Mouse (Mus musculus) intestine, postnatal 0 days (tissue): ENCODE results near the gene Poc1b. TPM values are rescaled to one million over a fixed set of nuclear protein-coding genes. Genes with fewer than 3 reads are reported as not detected.

Experiments used
- ATAC-seq: fragments of 200-750 bp; cut with Nextera tagmentation; 2 replicates; pipeline ENCODE4 v1.8.0; 2017; ENCODE audit warnings: mild to moderate bottlenecking, moderate TSS enrichment, moderate library complexity
- H3K27ac ChIP-seq: fragments of 300-500 bp; sonication (generic); 2 replicates; pipeline ENCODE4 v1.5.1; 2014; ENCODE audit warnings: mild to moderate bottlenecking, low read depth, low read length, moderate library complexity
- H3K27me3 ChIP-seq: fragments of 300-500 bp; sonication (generic); replicated peaks from 2 replicates; pipeline ENCODE4 v1.6.1; 2014; ENCODE audit warnings: low read length, mixed read lengths; ENCODE audit not compliant: control insufficient read depth, insufficient read depth
- H3K36me3 ChIP-seq: fragments of 300-500 bp; sonication (generic); 2 replicates; pipeline ENCODE4 v1.6.1; 2014; ENCODE audit warnings: mild to moderate bottlenecking, moderate library complexity; ENCODE audit not compliant: control insufficient read depth, insufficient read depth
- H3K4me1 ChIP-seq: fragments of 300-500 bp; sonication (generic); replicated peaks from 2 replicates; pipeline ENCODE4 v1.6.1; 2014; ENCODE audit warnings: antibody characterized with exemption, low read length, mixed read lengths; ENCODE audit not compliant: control insufficient read depth, insufficient read depth
- H3K4me2 ChIP-seq: fragments of 300-500 bp; sonication (generic); replicated peaks from 2 replicates; pipeline ENCODE4 v1.6.1; 2014; ENCODE audit warnings: low read depth, mild to moderate bottlenecking, moderate library complexity
- H3K4me3 ChIP-seq: fragments of 300-500 bp; sonication (generic); 2 replicates; pipeline ENCODE4 v1.5.1; 2014; ENCODE audit warnings: low read depth, low read length
- H3K9ac ChIP-seq: fragments of 300-500 bp; sonication (generic); 2 replicates; pipeline ENCODE4 v1.6.1; 2014; ENCODE audit warnings: mild to moderate bottlenecking, low read depth, low read length
- H3K9me3 ChIP-seq: fragments of 300-500 bp; sonication (generic); 2 replicates; pipeline ENCODE4 v1.6.1; 2016; ENCODE audit warnings: mixed run types; ENCODE audit not compliant: control insufficient read depth
- CTCF ChIP-seq: sonication (generic); IDR thresholded peaks from 2 replicates; pipeline ENCODE4 v1.5.1; 2016; ENCODE audit warnings: low read depth, mild to moderate bottlenecking, control low read depth, antibody characterized with exemption, moderate library complexity
- WGBS: fragments of 180-500 bp; shearing (Covaris S2); extraction: QIAGEN DNeasy Blood & Tissue Kit; methylation state at CpG from one replicate; pipeline ENCODE4 v1.1.7; 2014; 5-methylcytosine and 5-hydroxymethylcytosine counted together
- polyA plus RNA-seq: library from polyadenylated mRNA; unstranded; fragments of >200 nt; fragmentation: Nextera tagmentation; extraction: Ambion mirVana; gene quantifications from 2 replicates; pipeline ENCODE4 v1.2.1, GENCODE M21; 2015

Gene Poc1b
- 6.9 and 8.5 TPM in 2 replicates for polyA plus RNA-seq

DNA sequence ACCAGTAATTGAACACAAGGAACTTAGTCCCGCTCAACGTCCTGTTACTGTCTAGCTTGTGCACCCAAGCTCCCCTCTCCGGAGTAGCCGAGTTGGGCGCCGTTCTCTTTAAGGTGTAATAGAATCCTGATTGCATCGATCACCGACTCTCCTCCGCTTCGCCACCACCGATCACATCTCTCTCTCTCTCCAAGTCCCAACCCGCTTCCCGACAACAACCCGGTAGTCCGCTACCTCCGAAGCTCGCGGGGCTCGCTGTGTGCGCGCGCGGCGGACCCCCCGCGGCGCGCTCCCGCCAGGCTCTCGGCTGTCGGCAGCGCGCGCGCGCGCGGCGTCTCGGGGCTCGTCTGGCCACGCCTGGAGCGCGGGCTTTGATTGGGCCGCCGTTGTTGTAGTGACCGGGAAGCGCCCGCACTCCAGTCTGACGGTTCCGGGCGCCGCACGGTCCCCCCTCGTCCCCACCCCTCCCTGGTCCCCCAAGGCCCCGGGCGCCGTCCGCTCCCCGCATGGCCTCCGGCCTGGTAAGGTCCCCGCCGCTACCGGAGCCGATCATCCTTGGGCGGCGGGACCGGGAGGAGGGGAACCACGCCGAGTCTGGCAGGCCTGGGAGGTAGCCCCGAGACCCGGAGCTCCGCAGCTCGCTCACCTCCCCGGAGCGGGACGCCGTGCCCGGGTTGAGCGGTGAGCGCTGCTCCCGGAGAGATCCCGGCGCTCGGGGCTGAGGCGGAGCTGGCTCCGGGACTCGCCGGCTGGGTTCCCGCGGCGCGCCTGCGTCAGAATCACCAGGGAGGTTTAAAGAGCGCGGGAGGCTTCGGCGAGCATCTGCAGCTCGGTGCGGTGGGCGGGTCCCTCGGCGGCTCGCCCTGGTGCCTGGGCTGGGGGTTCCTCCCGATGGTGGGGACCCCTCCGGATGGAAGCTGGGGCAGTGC, at the start of gene Poc1b:
Poc1b (plus strand) TSS at position 334 of the 929 bp plus-strand sequence.
- Histone ChIP-seq H3K9me3 (no peaks in the 10 kb centered on the region), H3K9ac (peak within 1 kb of the TSS; percentile 82), H3K27ac (peak within 1 kb of the TSS; percentile 91), H3K4me1 (peaks cover 3% of the 10 kb centered on the region), H3K27me3 (no peaks in the 10 kb centered on the region), H3K4me3 (peak within 1 kb of the TSS; percentile 99), H3K36me3 (peaks cover 7% of the 10 kb centered on the region), H3K4me2 (peak within 1 kb of the TSS; percentile 99)
- peak; percentile 87 for ATAC-seq
- WGBS = under 1% methylated on average over 101 of the region's 106 CpGs
- TF ChIP-seq CTCF = no peak

DNA sequence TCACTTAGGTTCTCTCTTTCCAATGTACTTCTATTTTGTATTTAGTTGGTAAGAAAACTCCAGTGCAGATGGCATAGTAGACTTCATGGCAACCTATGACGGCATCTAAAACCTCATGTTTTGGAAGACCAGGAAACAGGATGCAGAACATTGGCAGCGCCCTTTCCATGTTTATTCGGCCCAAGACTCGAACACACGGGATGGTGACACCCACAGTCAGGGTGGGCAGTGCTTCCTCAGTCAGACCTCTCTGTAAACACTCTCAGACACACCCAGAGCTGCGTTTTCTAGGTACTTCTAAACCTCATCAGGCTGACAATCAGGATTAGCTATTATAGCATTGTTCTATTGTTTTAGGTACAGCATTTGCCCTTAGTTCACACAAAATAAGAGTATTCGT, 46.2 kb upstream of the Poc1b start:
- Histone ChIP-seq H3K4me1 (no peaks in the 10 kb centered on the region), H3K27ac (no peak overlapping the region), H3K4me2 (no peak overlapping the region), H3K9me3 (no peaks in the 10 kb centered on the region), H3K36me3 (no peaks in the 10 kb centered on the region), H3K9ac (no peak overlapping the region), H3K4me3 (no peak overlapping the region), H3K27me3 (no peaks in the 10 kb centered on the region)
- no peak for ATAC-seq
- no peak for TF ChIP-seq CTCF
- 84% methylated on average over 7 of the region's 7 CpGs for WGBS

DNA sequence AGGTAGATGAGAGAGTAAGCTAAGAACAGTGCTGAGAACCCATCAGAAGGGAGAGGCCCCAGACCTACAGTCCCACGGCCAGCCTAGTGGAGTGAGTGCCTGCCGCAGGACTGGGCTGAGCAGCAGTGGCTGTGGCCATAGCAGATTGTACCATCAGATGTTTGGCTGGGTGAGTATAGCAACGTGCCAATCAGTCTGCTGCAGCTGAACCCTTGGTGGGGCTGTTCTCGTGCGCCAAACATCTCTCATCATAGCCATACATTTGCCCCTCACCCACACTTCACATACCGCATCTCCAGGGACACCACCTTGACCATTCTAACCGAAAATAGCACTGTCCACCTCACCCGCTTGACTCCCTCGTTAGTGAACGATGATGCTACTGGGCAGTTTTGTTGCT, 45.4 kb upstream of the Poc1b start:
- Histone ChIP-seq H3K4me3 (no peak overlapping the region), H3K9me3 (no peaks in the 10 kb centered on the region), H3K4me2 (no peak overlapping the region), H3K36me3 (no peaks in the 10 kb centered on the region), H3K27ac (no peak overlapping the region), H3K9ac (no peak overlapping the region), H3K4me1 (no peaks in the 10 kb centered on the region), H3K27me3 (no peaks in the 10 kb centered on the region)
- TF ChIP-seq CTCF = no peak
- WGBS = 89% methylated on average over 10 of the region's 10 CpGs
- no peak for ATAC-seq

- Histone ChIP-seq H3K9ac (no peak overlapping the region), H3K27ac (no peak overlapping the region), H3K4me1 (no peaks in the 10 kb centered on the region), H3K4me2 (no peak overlapping the region), H3K4me3 (no peak overlapping the region), H3K36me3 (no peaks in the 10 kb centered on the region), H3K9me3 (no peaks in the 10 kb centered on the region), H3K27me3 (no peaks in the 10 kb centered on the region)
- ATAC-seq = no peak
- 84% methylated on average over 5 of the region's 5 CpGs for WGBS
- TF ChIP-seq CTCF = no peak
Observed at GRCm38 (mm10) chr10:99062546-99062945, 44.3 kb upstream of the Poc1b start.

GRCm38 (mm10) chr10:99076113-99076895, 30.5 kb upstream of the Poc1b start:
- Histone ChIP-seq H3K4me3 (no peak overlapping the region), H3K9me3 (no peaks in the 10 kb centered on the region), H3K27ac (no peak overlapping the region), H3K9ac (no peak overlapping the region), H3K27me3 (no peaks in the 10 kb centered on the region), H3K4me1 (no peaks in the 10 kb centered on the region), H3K36me3 (no peaks in the 10 kb centered on the region), H3K4me2 (no peak overlapping the region)
- no peak for TF ChIP-seq CTCF
- WGBS = 86% methylated on average over 18 of the region's 18 CpGs
- ATAC-seq = no peak

DNA sequence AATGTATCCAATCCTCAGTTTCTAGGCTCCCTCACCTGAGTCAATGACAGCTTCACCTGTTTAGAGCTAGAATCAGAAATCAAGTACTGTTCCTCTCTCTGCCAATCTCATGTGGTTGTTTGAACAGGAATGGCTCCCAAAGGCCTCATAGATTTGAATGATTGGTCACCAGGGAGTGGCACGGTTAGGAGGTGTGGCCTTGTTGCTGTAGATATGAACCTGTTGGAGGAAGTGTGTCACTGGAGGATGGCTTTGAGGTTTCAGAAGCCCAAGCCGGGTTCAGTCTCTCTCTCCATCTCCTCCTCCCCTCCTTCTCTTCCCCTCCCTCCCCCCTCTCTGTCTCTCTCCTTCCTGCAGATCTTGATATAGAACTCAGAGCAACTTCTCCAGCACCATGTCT, 28.2 kb upstream of the Poc1b start:
- Histone ChIP-seq H3K36me3 (no peaks in the 10 kb centered on the region), H3K4me2 (no peak overlapping the region), H3K27ac (no peak overlapping the region), H3K4me3 (no peak overlapping the region), H3K4me1 (no peaks in the 10 kb centered on the region), H3K9me3 (no peaks in the 10 kb centered on the region), H3K27me3 (no peaks in the 10 kb centered on the region), H3K9ac (no peak overlapping the region)
- no peak for ATAC-seq
- WGBS = 66% methylated on average over 2 of the region's 2 CpGs
- no peak for TF ChIP-seq CTCF
